Mouse (Mus musculus) liver, postnatal 0 days (tissue): ENCODE measurements at regions not wholly inside any gene's neighbourhood (a gene's known extent, or its start where the extent isn't known, plus 50 kb on each side); places are given as distances from the start of the nearest gene placed in this dataset.

Source experiments
- CTCF ChIP-seq: sonication (generic); IDR thresholded peaks from 2 replicates; pipeline ENCODE4 v1.5.1; 2016; ENCODE audit warnings: antibody characterized with exemption, low read depth
- EP300 ChIP-seq: IDR thresholded peaks from 2 replicates; pipeline ENCODE4 v1.6.1; 2016; ENCODE audit warnings: antibody characterized with exemption, low read depth, mild to moderate bottlenecking

- TF ChIP-seq EP300 (0 out of 2 replicates have a peak, but pooled peaks have one; percentile 14), CTCF (no peak)
Observed at GRCm38 (mm10) chr11:31781605-31782004, 90.4 kb upstream of the Cpeb4 start.
